Mouse (Mus musculus): Measurements from ENCODE around the gene Scfd2. TPM values are rescaled to one million over a fixed set of nuclear protein-coding genes. Genes with fewer than 3 reads are reported as not detected.

Gene Scfd2
- total RNA-seq, 2 experiments from 2014 or later, result 9.4 to 12.2 TPM

DNA sequence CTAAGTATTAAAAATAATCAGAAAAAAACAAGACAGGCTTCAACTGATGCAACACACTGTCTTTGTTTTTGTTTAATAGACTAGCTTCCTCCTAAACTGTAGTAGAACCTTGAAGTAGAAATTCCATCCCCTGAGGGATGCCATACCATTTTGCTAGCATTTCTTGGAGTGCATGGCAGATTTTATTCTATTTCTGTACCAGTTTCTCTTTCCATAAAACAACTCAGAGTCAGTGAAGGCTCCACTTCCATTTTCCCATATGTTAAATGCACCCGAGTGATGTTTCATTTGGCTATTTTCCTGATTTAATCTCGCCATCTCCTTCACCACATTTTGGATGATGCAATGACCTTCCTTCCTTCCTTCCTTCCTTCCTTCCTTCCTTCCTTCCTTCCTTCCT, 243.4 kb downstream of the Scfd2 start:
- intact Hi-C loops (cut with DNase I), result no loop called here
- no peak for DNase-seq

DNA sequence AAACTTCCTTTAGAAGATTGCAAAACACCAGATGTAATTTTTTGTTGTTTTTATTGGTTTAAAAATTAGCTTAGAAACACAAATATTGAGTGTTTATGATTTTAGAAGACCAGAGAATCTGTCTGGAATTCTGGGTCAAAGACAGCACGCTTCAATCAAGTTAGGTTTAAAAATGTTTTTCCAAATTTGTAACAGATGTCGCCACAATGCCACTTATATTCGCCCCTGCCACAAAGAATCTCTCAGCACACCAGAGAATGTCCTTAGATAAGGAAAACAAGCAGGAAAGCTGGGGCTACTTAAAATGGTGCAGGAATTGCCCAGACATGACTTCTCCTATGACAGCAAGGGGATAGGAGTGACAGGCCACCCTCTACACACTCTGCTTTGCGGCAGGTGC, 245.3 kb downstream of the Scfd2 start:
- no peak for DNase-seq
- intact Hi-C loops (cut with DNase I), result no loop called here

DNA sequence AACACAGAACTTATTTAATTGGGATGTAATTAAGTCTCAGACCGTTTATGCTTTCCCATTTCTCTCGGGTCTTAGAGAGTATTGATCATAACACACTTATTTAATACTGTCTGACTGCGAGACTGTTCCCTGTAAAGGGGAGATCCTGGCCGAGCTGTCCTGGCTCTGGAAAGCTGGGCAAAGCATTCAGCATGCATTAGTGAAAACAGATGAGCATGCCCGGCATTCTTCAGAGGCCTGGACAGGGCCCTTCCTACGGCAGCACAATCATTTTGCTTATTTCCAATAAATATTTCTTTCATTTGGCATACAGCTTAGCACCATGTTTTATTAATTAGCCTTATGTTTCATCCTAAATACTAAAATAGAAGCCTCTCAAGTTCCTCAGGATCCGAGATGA, 245.8 kb downstream of the Scfd2 start:
- no peak for DNase-seq
- intact Hi-C loops (cut with DNase I), result no loop called here

DNA sequence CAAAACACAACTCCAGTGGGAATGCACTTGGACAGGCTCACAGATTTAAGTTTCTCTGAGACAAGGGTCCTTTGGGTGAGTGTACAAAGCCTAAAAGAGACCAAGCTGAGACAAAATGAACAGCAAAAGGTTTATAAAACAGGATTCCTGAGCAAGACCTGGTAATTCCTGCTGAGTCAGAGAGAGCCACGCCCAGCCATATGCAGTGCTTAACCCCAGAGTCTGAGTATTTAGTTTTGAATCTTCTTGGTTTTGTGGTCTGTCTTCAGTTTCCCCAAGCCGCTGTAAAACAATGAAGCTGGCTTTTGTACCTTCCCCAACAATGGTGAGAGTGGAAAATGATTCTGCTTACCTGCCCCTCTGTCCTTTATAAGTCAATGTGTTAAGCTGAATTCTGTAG, 246.3 kb downstream of the Scfd2 start:
- intact Hi-C loops (cut with DNase I), result no loop called here
- no peak for DNase-seq

DNA sequence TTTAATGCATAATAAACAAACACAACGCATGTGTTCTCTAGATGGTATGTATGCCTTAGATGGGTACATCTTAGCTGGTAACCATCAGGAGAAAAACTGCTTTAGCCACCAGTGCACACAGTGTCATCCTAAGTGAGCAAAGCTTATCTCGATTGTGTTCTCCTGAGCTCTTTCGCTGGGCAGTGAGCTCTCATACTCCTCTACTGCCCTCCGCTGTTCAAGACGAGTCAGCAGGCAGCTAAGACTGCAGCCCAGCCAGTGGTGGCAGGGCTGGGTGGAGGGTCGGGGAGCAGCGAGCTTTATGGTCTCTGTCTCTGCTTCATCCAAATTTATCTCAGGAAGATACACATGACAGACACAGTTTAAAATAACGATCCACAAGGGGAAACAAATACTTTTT, 248.0 kb downstream of the Scfd2 start:
- DNase-seq, result no peak
- intact Hi-C loops (cut with DNase I), result loop anchor here (5.0 kb wide), 1 partner anchor 521 kb away; no protein-coding TSS in a partner anchor

DNA sequence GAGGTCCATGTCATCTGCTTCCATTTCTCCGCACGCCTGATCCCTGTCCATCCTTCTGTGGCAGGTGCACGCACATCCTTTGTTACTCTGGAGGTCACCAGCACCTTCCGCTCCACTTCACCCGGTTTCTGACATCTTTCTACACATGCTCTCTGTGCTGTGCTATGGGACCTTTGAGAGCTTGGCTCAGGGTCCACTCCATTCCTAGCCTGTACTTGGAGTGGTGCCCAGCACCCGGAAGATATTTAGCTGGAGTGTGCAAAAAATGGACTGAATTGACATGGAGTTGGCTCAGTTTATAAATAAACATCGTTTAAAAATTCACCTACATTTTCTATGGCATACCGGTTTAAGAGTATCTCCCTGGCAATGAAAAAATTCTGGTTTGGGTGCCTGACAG, 250.1 kb downstream of the Scfd2 start:
- DNase-seq, result no peak
- intact Hi-C loops (cut with DNase I), result loop anchor here (5.0 kb wide), 1 partner anchor 519 kb away; no protein-coding TSS in a partner anchor

DNA sequence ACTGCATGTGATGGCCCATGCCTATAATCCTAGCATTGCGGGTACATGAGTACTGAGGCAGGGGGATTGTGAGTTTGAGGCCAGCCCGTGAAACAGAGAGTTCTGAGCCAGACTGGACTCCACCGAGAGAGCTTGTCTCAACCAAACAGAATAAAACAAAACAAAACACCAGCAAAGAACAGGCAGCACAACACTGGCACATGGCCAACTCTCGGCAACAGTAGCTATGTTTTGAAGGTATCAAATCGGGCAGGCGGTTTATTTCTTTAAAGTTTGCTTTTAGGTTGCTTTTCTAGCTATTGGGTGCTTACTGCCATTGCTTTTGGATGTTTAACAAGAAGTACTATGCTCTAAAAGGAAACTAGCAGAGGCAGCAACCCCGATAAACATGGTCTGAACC, 251.9 kb downstream of the Scfd2 start:
- intact Hi-C loops (cut with DNase I), result loop anchor here (5.0 to 10.0 kb wide), 7 partner anchors 82 to 595 kb away; partner anchors contain the start of gene Rasl11b
- no peak for DNase-seq

DNA sequence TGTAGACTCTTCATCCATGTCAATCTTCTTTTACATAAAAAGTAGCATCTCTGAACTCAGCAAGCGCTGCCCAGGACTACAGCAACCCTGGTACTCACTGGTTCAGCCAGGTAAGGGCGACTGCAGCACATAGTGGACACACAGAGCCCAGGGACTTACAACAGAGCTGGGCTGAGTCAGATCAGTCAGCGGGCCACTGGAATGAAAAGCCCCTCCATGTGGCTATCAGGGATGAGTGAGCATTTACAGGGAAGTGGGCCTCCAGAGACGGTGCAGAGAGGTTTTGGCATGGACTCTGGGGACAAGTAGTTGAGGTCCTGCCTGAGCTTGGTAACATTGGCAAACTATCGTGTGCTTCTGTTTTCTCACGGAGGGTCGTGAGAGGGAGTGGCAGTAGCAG, 253.1 kb downstream of the Scfd2 start:
- intact Hi-C loops (cut with DNase I), result loop anchor here (5.0 to 10.0 kb wide), 6 partner anchors 81 to 594 kb away; partner anchors contain the start of gene Rasl11b
- DNase-seq, result no peak

DNA sequence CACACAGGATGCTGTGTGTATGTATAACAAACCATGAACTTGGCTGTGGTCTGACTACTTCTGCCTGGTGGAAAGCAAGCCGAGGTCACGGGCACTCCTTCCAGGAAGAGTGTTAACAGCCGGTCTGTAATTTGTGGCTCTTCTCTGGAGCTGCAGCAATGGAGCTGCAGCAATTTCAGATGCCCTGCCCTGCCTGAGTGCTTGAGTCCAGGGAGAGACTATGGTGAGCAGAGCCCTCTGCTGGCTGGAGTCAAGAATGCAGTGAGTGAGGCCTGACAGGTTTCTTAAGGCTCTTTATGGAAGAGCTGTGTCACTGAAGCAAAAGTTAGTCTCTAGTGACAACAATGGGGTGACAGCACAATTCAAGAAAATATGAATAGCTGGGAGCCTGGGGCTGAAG, 253.8 kb downstream of the Scfd2 start:
- intact Hi-C loops (cut with DNase I), result loop anchor here (5.0 to 10.0 kb wide), 6 partner anchors 80 to 593 kb away; partner anchors contain the start of gene Rasl11b

DNA sequence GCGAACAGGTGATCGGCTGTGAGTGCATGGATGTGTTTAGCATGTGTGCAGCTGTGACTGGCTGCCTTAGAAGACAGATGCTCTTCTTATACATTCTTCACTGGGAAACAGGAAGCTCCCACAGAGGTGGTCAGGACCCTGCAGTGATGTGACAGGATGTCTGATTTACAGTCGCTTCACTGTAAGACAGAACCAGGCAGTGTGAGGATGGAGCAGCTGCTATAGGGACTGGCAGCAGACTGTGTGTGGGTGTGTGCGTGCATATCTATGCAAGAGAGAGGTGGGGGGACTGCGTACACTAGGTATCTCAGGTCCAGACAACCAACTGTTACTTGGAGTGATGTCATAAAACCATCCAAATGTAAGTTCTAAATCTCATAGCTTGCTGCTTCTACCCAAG, 254.3 kb downstream of the Scfd2 start:
- no peak for DNase-seq
- intact Hi-C loops (cut with DNase I), result loop anchor here (5.0 to 10.0 kb wide), 6 partner anchors 80 to 592 kb away; partner anchors contain the start of gene Rasl11b

More for the DNA sequence above, 253.8 kb downstream of the Scfd2 start:
- peak; percentile 83 to 85 for DNase-seq

DNA sequence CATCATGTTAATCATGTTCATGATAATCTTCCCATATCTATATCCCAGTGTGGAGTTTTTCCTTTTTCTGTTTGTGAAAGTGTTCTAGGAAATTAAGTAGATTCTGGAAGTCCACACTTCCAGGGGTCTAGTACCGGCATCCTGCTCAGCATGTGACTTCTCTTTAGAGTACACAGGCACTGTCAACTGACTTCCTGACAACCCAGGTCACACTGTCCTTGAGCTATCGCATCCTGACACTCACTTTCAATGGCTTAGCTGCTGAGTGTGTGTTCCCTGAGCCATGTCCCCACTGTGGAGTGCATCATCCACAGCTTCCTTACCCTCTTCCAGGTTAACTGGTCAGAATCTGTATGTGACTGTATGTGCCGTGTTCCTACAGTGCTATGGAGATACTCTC, 258.2 kb downstream of the Scfd2 start:
- intact Hi-C loops (cut with DNase I), result loop anchor here (10.0 kb wide), 1 partner anchor 589 kb away; no protein-coding TSS in a partner anchor
- DNase-seq, result no peak

DNA sequence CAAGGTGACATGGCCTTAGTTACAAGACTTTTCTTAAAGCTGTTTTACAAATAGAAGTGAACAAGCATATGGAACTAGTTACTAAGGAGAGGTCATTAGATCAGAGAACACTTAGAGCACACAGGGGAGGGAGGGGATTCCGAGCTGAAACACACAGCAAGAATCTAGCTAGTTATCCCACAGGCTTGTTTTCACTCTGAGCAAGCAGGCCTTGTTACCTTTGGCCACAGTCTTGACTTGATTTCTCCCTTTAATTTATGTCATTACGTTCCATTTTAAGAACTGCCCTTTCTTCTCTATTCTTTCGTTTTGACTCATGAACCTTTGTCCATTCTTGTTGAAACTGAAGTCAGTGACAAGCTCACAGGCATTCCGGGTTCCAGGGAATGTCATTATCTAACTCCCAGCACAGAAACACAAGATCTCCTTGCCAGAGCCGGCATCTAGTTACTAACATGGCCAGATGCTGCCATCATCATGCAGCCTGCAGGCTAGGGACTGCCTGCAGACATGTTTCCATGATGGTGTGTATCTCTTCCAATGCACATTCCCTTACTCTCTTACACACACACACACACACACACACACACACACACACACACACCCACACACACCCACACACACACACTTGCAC, 263.7 kb downstream of the Scfd2 start:
- intact Hi-C loops (cut with DNase I), result no loop called here
- no peak for DNase-seq

DNA sequence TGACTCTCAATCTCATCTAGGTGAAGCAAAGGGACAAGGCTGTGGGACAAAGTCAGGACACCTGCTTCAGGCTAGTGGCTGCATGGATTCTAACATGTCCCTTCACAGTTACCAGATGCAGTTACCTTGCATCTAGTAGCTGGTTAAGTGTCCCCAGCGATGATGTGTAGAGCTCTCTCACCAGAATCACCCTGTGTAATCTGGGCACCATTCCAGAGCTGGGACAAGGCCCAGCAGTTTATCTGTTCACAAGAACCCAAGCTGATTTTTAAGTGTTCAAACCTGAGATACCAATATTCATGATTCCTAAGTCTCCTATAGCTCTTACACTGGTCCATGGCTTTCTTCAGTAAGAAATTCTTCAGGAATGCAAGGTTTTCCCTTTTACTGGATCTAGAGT, 264.4 kb downstream of the Scfd2 start:
- DNase-seq, result no peak
- intact Hi-C loops (cut with DNase I), result no loop called here

DNA sequence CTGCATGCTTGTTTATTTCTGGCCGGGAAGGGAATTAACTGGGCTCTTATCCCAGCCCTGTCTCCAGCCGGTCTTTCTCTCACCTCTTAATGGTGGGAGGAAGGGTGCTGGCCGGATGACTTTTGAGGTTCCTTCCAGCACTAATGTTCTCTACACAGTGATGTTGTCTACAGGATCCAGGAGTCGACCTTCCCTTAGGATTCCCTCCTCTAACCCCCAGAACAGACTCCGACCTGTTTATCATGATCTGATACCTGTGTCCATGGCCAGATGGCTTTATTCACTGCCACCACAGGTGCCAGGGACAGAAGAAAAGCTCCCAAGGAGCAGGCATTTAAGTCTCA, 265.1 kb downstream of the Scfd2 start:
- intact Hi-C loops (cut with DNase I), result no loop called here
- DNase-seq, result no peak

DNA sequence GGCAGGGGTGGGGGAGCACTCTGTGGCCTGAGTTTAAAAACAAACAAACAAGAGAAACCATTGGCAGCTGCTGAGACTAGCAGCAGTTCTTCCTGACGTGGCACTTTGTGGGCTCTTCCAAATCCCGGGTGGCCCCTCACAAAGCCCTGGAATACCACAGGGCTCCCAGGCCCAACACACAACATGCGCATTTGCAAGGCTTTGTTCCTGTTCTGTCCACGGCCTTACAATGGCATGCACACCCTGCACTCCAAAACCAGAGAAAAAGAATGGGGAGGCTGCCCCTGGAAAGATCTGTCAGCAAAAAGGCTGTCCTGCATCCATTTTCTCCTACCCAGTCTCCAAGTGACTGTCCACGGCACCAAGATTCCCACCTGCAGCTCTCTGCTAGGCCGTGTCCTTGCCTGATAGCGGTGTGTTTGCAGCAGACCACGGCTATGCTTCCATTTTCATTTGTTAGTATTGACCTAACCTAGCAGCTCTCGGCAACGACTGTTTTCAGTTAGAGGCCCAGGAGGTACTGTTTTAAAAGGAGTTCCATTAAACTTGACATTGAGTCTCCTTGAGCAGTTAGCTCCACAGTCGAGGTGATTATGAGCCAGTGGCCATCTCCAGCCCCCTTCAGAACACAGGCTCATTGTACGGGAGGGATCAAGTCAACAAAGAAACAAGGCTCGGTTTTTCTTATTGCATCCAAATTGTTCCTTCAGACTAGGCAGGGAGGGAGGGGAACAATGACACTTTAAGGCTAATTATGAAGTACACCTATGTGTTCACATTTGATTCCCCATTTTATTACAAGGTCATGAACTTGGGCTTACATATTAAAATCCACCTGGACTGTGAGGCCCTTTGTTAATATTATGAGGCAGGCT, 265.7 kb downstream of the Scfd2 start:
- intact Hi-C loops (cut with DNase I), result no loop called here
- DNase-seq, result no peak

DNA sequence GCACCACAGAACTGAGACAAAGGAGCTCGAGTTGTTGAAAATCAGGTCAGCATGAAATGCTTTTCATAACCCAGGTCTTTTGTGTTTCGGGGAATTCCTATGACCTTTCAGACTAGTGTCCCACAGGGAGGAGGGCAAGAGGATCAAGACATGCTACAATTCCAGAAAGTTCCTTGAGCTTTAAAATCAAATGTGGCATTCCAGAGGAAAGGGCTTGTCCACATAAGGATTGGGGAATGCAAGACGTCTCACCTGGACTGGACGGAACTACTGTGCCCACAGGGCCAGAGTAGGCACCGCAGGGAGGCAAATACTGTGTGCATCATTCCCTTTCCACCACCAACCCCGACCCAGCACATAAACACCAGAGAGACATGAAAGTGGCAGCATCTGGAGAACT, 266.4 kb downstream of the Scfd2 start:
- DNase-seq, result no peak
- intact Hi-C loops (cut with DNase I), result no loop called here

DNA sequence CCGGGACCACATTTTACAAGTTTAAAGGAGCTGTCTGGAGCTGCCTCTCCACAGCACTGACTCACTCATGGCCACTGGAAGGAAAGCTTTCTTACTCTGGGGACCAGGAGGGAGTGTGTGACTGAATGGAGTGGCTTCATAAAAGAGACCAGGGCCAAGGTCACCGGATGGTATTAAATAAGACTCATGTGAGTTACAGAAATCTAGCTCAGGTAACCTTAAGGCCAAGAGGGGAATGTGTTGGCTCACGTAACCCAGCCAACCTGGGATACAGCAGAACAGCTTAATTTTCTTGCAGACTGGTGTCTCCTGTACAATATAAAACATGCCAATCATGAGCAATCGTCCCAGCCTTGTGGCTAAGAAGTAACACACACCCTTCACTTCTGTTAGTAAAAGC, 267.0 kb downstream of the Scfd2 start:
- intact Hi-C loops (cut with DNase I), result no loop called here
- DNase-seq, result no peak

DNA sequence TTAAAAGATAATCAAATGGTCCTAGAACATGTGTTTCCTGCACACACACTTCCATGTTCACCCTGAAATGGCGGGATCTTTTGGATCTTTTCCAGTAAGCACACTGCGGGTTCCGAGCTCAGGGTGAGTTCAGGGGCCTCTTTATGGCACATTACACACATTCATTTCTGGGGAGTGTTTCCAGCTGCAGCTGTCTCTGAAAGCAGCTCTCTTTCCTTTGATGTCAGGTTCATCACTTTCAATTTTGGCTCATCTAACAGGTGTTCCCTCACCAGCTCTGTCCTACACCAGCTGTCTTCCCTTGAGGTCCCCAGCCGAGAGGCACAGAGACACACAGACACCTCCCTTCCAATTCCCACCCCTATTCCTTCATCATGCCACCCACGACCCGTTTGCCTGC, 270.5 kb downstream of the Scfd2 start:
- DNase-seq, result no peak
- intact Hi-C loops (cut with DNase I), result no loop called here

DNA sequence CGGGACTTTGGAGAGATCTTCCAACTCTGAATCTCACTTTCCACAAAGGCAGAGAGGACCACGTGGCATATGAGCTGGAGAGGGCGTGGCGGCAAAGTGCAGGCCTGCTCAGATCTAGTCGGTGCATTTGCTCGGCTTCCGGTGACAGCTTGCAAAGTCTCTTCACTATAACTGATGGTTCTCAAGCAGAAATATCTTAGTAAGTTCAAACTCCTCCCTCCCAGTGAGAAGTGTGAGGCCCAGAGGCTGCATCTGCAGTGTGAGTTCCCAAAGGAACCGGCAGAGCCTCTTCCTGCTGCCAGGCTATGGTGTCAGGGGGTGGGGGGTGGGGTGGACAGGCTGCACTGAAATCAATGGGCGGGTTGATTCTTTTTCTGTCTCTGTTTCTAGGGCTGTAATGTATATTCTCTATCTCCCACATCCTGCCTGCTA, 271.2 kb downstream of the Scfd2 start:
- DNase-seq, result no peak
- intact Hi-C loops (cut with DNase I), result no loop called here

DNA sequence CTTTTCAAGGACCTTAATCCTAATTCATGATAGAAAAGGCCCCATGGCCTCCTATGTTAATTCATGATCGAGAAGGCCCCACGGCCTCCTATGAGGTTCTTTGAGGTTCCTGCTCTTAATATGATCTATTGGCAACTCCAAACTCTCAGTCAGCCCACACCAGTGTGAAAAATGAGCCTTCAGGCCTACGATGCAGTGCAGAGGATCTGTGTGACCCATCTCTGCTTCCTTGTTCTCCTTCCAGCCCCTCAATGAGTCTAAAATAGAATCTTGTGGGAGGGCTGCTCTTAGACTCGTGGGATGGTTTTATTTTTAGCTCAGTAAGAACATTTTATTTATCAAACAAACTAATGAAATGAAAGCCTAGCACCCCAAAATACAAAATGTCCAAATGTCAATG, 274.9 kb downstream of the Scfd2 start:
- intact Hi-C loops (cut with DNase I), result loop anchor here (5.0 kb wide), 1 partner anchor 54 kb away; no protein-coding TSS in a partner anchor
- no peak for DNase-seq

DNA sequence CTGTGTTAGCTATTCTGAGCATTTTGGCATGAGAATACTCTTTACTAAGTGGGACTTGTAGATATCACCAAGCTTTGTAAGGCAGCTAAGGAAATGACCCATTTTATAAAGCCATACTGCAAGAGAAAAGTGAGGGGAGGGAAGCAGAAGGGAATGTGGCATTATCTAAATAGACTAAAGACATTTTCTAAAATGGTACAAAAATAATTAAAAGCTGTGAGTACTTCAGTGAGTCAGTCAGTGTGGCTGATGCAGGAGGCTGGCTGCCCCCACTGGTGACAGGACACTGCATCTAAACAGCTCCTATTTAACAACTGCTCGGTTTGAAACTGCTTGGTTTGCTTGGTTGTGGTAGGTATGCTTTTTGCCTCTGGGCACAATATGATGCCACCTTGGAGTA, 276.6 kb downstream of the Scfd2 start:
- no peak for DNase-seq
- intact Hi-C loops (cut with DNase I), result loop anchor here (5.0 kb wide), 1 partner anchor 53 kb away; no protein-coding TSS in a partner anchor
